Mouse (Mus musculus) hindbrain, postnatal 0 days (tissue): ENCODE measurements at regions not wholly inside any gene's neighbourhood (a gene's known extent, or its start where the extent isn't known, plus 50 kb on each side); places are given as distances from the start of the nearest gene placed in this dataset.

Experiments
- ATAC-seq: fragments of 200-750 bp; cut with Nextera tagmentation; 2 replicates; pipeline ENCODE4 v1.8.0; 2017; ENCODE audit warnings: mild to moderate bottlenecking, moderate TSS enrichment, moderate library complexity
- DNase-seq: peaks from one replicate; pipeline ENCODE4 v3.0.0-alpha.2; 2015; ENCODE audit warnings: low spot score
- H3K27ac ChIP-seq: fragments of 300-500 bp; sonication (generic); 2 replicates; pipeline ENCODE4 v1.5.1; 2014; ENCODE audit warnings: mild to moderate bottlenecking
- H3K27me3 ChIP-seq: fragments of 300-500 bp; sonication (generic); 2 replicates; pipeline ENCODE4 v1.6.1; 2014; ENCODE audit warnings: low read length, mixed read lengths; ENCODE audit not compliant: insufficient read depth
- H3K36me3 ChIP-seq: fragments of 300-500 bp; sonication (generic); 2 replicates; pipeline ENCODE4 v1.6.1; 2014; ENCODE audit warnings: low read length, mixed read lengths; ENCODE audit not compliant: insufficient read depth
- H3K4me1 ChIP-seq: fragments of 300-500 bp; sonication (generic); 2 replicates; pipeline ENCODE4 v1.6.1; 2014; ENCODE audit warnings: antibody characterized with exemption, low read length, mixed read lengths; ENCODE audit not compliant: insufficient read depth
- H3K4me2 ChIP-seq: fragments of 300-500 bp; sonication (generic); 2 replicates; pipeline ENCODE4 v1.6.1; 2014; ENCODE audit warnings: low read depth, mild to moderate bottlenecking, low read length, moderate library complexity, mixed read lengths
- H3K4me3 ChIP-seq: fragments of 300-500 bp; sonication (generic); 2 replicates; pipeline ENCODE4 v1.5.1; 2014; ENCODE audit warnings: low read length
- H3K9ac ChIP-seq: fragments of 300-500 bp; sonication (generic); replicated peaks from 2 replicates; pipeline ENCODE4 v1.6.1; 2014; ENCODE audit warnings: mild to moderate bottlenecking, low read length, moderate library complexity, mixed read lengths
- H3K9me3 ChIP-seq: fragments of 300-500 bp; sonication (generic); 2 replicates; pipeline ENCODE4 v1.6.1; 2016; ENCODE audit warnings: low read length, mixed read lengths
- CTCF ChIP-seq: IDR thresholded peaks from 2 replicates; pipeline ENCODE4 v1.5.1; 2016; ENCODE audit warnings: antibody characterized with exemption, control low read depth, low read depth
- WGBS: fragments of 180-500 bp; shearing (Covaris S2); extraction: QIAGEN DNeasy Blood & Tissue Kit; methylation state at CpG from one replicate; pipeline ENCODE4 v1.1.7; 2014; 5-methylcytosine and 5-hydroxymethylcytosine counted together

DNA sequence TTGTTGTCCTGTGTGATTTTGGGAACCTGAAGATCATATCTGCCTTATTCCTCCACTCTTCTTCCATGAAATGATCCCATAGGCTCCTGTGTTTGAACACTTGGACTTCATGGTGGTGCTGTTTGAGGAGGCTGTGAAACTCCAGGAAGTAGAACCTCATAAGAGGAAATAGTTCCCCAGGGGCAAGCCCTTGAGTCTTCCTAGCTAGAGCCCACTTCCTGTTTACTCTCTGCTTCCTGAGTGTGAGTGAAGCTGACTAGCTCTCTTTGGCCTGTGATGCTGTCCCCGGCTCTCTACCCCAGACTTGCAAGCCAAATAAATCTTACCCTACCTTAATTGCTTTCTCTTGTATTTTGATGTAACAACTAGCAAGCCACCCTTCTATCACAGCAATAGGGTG, 597.0 kb downstream of the Ebf1 start:
- Histone ChIP-seq H3K27me3 (no peaks in the 10 kb centered on the region), H3K4me3 (no peak overlapping the region), H3K27ac (no peak overlapping the region), H3K9ac (no peak overlapping the region), H3K9me3 (no peaks in the 10 kb centered on the region), H3K4me1 (no peaks in the 10 kb centered on the region), H3K36me3 (no peaks in the 10 kb centered on the region), H3K4me2 (no peak overlapping the region)
- no peak for ATAC-seq
- TF ChIP-seq CTCF: no peak
- 85% methylated on average over 1 of the region's 1 CpGs for WGBS
- DNase-seq: no peak

DNA sequence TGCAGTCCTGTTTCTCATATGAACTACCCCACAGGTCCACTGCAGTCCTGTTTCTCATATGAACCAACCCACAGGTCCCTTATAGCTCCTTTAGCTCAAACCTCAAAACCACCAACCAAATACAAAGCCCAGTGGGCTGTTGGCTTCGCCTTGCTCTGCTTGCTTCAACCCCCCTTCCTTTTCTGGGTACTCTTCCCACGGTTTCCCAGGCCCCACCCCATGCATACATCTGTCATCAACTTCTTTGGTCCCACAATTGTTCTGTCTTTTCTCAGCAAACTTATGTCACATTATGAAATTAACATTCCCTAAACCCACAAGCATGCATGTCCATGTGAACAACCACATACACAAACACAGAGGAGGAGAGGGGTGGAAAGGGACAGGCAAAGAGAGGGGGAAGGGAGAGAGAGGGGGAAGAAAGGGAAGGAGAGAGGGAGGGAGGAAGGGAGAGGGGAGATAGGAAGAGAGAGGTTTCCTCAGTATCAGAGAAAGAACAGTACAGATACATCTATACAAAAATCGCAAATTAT, 599.9 kb downstream of the Ebf1 start:
- no peak for DNase-seq
- H3K27ac ChIP-seq: no peak overlapping the region
- no peaks in the 10 kb centered on the region for H3K9me3 ChIP-seq
- no peaks in the 10 kb centered on the region for H3K36me3 ChIP-seq
- no peak overlapping the region for H3K4me3 ChIP-seq
- no peak overlapping the region for H3K9ac ChIP-seq
- no peaks in the 10 kb centered on the region for H3K27me3 ChIP-seq
- no peak for TF ChIP-seq CTCF
- ATAC-seq: no peak
- 76% methylated on average over 3 of the region's 3 CpGs for WGBS
- H3K4me2 ChIP-seq: no peak overlapping the region
- no peaks in the 10 kb centered on the region for H3K4me1 ChIP-seq

DNA sequence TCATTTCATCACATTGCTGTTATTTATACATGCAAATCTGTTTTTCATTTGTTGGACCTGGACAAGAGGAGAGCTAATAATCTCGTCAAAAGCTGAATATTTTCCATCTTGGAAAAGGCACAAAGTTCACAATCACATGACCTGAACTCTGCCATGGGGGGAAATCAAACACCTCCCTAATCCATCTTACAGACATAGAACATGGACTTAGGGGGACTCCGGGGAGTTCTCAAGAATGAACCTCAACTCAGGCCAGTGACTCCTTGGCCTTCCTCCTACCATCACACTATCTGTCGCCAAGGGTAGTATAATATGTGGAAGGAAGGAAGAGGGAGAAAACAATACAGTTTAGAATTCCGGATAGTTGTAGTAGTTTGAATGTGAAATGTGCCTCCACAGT, 602.1 kb downstream of the Ebf1 start:
- no peak for TF ChIP-seq CTCF
- Histone ChIP-seq H3K27me3 (no peaks in the 10 kb centered on the region), H3K9me3 (no peaks in the 10 kb centered on the region), H3K4me3 (no peak overlapping the region), H3K4me1 (no peaks in the 10 kb centered on the region), H3K9ac (no peak overlapping the region), H3K4me2 (no peak overlapping the region), H3K27ac (no peak overlapping the region), H3K36me3 (no peaks in the 10 kb centered on the region)
- DNase-seq (no peak), ATAC-seq (no peak)
- 85% methylated on average over 4 of the region's 4 CpGs for WGBS

DNA sequence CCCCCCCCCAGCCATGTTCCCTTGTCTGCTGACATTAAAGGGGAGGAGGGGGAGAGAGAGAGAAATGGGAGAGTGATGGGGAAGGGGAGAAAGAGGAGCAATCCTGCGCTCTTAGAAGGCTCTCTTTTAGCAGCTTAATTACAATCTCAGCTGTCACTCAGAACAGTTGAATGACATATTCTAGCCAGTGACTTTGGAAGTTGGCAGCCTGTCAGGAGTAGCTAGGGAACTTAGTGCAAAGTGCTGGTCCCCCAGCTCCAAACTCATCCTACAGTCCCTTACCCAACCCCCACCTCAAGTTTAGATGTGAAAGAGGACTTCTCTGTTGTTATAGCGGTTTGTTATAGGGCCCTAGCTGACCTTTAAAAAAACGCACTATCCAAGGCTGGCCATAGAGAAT, 604.9 kb downstream of the Ebf1 start:
- H3K9me3 ChIP-seq: no peaks in the 10 kb centered on the region
- H3K36me3 ChIP-seq: no peaks in the 10 kb centered on the region
- no peak for ATAC-seq
- H3K9ac ChIP-seq: no peak overlapping the region
- no peak overlapping the region for H3K4me2 ChIP-seq
- H3K4me1 ChIP-seq: no peaks in the 10 kb centered on the region
- H3K27me3 ChIP-seq: no peaks in the 10 kb centered on the region
- WGBS: 68% methylated on average over 3 of the region's 3 CpGs
- H3K27ac ChIP-seq: no peak overlapping the region
- TF ChIP-seq CTCF: no peak
- no peak overlapping the region for H3K4me3 ChIP-seq
- no peak for DNase-seq

DNA sequence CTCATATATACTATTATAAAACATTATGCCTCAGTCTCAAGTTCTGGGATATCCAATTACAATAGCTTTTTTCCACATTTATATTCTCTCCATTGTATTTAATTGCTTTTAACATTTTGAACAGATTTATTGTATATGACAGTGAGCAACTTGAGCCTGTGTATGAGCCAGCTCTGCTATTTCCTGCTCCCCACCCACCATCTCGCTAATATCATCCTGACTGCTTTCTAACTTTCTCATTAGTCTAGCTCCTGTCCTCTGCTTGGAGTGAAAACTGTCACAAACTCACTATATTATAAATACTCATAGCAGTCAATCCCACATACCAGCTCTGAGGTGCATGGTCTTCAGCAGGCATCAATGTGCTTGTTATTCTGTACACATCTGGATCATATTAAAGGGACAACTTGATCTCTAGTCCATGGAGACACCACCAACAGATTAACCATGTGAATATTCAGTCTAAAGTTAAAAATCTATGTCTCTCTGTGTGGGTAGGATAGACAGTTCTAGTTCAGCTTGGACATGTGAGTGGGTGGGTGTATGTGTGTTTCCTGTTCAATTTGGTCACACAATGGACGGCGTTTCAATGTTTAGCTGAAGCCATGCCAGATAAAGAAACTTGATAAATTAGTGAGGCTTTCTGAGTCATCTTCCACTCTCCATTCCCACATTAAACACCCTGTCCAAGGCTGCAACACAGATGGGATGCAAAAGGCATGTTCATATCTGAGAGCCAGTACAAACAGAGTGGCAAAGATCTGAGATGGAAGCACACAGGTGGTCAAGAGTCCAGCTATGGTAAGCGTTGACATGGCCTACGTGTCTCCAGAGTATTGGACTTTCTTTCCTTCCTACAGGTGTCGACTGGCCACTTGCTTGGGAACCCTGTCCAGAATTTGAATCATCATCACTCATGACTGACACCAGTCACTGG, 616.1 kb upstream of the Clint1 start:
- TF ChIP-seq CTCF: no peak
- 88% methylated on average over 6 of the region's 6 CpGs for WGBS
- H3K9me3 ChIP-seq: no peaks in the 10 kb centered on the region
- 0 out of 2 replicates have a peak, but pooled peaks cover 4% of the 10 kb centered on the region for H3K4me1 ChIP-seq
- H3K27me3 ChIP-seq: no peaks in the 10 kb centered on the region
- H3K9ac ChIP-seq: no peak overlapping the region
- no peak for ATAC-seq
- H3K36me3 ChIP-seq: no peaks in the 10 kb centered on the region
- DNase-seq: no peak
- no peak overlapping the region for H3K4me3 ChIP-seq
- no peak overlapping the region for H3K27ac ChIP-seq
- no peak overlapping the region for H3K4me2 ChIP-seq

DNA sequence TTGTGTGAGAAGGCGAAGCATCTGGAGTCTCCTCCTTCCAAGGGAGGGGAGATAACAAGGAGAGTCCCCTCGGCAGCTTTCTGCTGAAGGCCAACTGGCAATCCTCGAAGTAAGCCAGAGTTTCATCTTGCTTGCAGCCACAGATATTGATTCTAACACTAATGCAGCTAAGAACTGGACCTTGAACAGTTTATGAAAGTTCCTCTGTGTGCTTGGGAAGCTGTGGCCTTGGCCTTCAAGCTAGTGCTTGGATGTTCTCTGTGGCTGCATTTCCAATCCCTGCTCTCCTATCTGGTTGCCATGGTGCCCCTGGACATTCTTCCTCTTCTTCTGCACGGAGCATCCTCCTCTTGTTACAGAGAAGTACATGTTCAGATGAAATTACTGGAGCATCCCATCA, 614.8 kb upstream of the Clint1 start:
- TF ChIP-seq CTCF: no peak
- H3K4me2 ChIP-seq: no peak overlapping the region
- H3K9me3 ChIP-seq: no peaks in the 10 kb centered on the region
- H3K36me3 ChIP-seq: no peaks in the 10 kb centered on the region
- H3K4me3 ChIP-seq: no peak overlapping the region
- DNase-seq: no peak
- 69% methylated on average over 4 of the region's 4 CpGs for WGBS
- 0 out of 2 replicates have a peak, but pooled peaks cover 4% of the 10 kb centered on the region for H3K4me1 ChIP-seq
- H3K9ac ChIP-seq: no peak overlapping the region
- H3K27ac ChIP-seq: no peak overlapping the region
- ATAC-seq: no peak
- H3K27me3 ChIP-seq: no peaks in the 10 kb centered on the region

DNA sequence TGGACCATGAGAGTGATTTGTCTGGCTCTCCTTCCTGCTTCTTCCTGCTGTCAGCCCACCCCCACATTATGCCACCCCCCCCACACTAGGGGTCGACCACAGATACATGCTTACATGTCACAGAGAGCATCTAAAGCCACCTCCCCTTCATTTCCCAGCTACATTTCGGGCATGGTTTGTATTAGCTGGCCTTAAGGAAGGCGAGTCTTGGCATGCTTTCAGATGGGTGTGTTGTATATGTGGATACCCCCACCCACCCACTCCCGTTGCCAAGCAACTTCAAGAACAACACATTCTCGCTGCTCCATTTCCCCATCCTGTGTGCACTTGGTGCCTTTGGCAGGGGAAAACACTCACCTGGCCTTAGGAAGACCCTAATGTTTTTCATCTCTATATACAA, 612.8 kb upstream of the Clint1 start:
- no peak for TF ChIP-seq CTCF
- Histone ChIP-seq H3K4me1 (0 out of 2 replicates have a peak, but pooled peaks cover 4% of the 10 kb centered on the region), H3K4me2 (no peak overlapping the region), H3K27me3 (no peaks in the 10 kb centered on the region), H3K27ac (no peak overlapping the region), H3K9me3 (no peaks in the 10 kb centered on the region), H3K9ac (no peak overlapping the region), H3K4me3 (no peak overlapping the region), H3K36me3 (no peaks in the 10 kb centered on the region)
- 72% methylated on average over 5 of the region's 5 CpGs for WGBS
- no peak for ATAC-seq
- DNase-seq: no peak
